Mouse (Mus musculus): Measurements from ENCODE around the gene Lgalsl. TPM values are rescaled to one million over a fixed set of nuclear protein-coding genes. Genes with fewer than 3 reads are reported as not detected.

The Lgalsl gene
- polyA plus RNA-seq, 1 experiment from 2014 or later: 31.3 TPM

DNA sequence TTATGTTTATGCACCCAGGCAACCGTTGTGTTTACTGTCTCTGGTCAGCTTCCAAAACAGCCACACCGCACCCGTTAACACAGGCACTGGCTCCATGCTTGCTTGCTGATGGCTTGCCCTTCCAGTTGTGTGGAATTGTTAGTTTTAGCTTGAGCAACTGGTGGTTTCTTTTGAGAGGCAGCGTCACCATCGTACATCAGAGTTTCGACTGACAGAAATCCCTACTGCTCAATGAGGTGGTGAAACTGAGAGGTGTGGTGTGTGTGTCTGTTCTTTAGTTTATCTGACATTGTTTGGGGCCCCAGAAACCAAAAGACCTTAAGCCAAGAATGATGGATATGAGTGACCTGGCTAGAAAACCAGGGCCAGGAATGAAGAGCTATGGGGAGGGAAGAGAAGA, 33.0 kb downstream of the Lgalsl start:
- H3K27ac ChIP-seq: no peak overlapping the region
- no peak overlapping the region for H3K4me2 ChIP-seq (ENCODE audit: low read length)
- no peak for TF ChIP-seq CTCF (IDR thresholded peaks at IDR 0.05; ENCODE audit: low read depth)
- WGBS: 91% methylated on average over 6 of the region's 6 CpGs
- no peaks in the 10 kb centered on the region for H3K4me1 ChIP-seq (replicated peaks; ENCODE audit: insufficient read depth, low read length)
- no peak overlapping the region for H3K9ac ChIP-seq (ENCODE audit: low read depth, low read length)
- H3K4me3 ChIP-seq (replicated peaks; ENCODE audit: low read depth, low read length): no peak overlapping the region
- no peaks in the 10 kb centered on the region for H3K36me3 ChIP-seq (ENCODE audit: insufficient read depth, low read length)
- no peaks in the 10 kb centered on the region for H3K9me3 ChIP-seq (replicated peaks; ENCODE audit: low read length)
- ATAC-seq (replicated peaks; ENCODE audit: low FRiP score, low read depth) (no peak), DNase-seq (ENCODE audit: low spot score) (no peak)
- H3K27me3 ChIP-seq (ENCODE audit: insufficient read depth, low read length): no peaks in the 10 kb centered on the region; the same call in 1 of the 2 replicates

DNA sequence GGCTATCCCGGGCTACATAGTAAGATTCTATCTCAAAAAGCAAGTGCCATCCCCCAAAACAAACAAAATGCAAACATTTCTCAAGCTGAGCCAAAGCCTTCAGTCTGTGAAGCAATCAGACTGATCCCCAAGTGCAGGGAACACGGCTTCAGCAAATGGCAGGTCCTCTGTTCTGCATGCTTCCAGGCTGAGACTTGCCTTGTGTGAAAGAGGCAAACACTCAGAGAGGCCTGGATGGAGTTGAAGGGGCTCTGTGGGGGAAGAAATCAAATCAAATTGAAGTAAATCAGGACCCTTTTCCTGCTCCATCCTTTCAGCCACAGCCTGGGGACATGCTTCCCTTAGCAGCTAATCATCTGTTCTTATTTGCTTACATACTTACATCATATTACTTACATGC, 35.4 kb downstream of the Lgalsl start:
- no peak for ATAC-seq (replicated peaks; ENCODE audit: low FRiP score, low read depth)

DNA sequence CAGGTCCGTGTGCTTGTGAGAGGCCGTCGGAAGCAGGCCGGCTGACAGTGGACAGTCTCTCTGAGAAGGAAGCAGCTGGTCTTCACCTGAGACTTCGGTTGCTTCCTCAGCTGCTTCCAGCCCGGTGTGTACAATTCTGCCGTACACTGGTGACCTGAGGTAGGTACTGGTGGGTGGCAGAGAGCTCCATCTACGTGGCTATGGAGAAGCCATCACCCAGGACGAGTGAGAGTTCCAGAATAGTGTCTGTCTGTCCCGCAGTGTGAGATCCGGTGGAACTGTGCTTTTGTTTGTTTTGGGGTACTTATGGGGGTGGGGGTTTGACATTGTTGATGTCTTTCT, 36.0 kb downstream of the Lgalsl start:
- Histone ChIP-seq H3K4me1 (replicated peaks; ENCODE audit: insufficient read depth, low read length) (no peaks in the 10 kb centered on the region), H3K36me3 (ENCODE audit: insufficient read depth, low read length) (no peaks in the 10 kb centered on the region), H3K4me2 (ENCODE audit: low read length) (no peak overlapping the region), H3K9ac (ENCODE audit: low read depth, low read length) (no peak overlapping the region), H3K27me3 (ENCODE audit: insufficient read depth, low read length) (no peaks in the 10 kb centered on the region), H3K4me3 (replicated peaks; ENCODE audit: low read depth, low read length) (no peak overlapping the region), H3K27ac (no peak overlapping the region), H3K9me3 (replicated peaks; ENCODE audit: low read length) (no peaks in the 10 kb centered on the region)
- ATAC-seq (replicated peaks; ENCODE audit: low FRiP score, low read depth) (peak; percentile 23; the same call in 1 of the 2 replicates), DNase-seq (ENCODE audit: low spot score) (no peak)
- WGBS: 48% methylated on average over 11 of the region's 11 CpGs
- TF ChIP-seq CTCF (IDR thresholded peaks at IDR 0.05; ENCODE audit: low read depth): no peak

More for the DNA sequence above, 35.4 kb downstream of the Lgalsl start:
- Histone ChIP-seq H3K4me2 (ENCODE audit: low read length) (no peak overlapping the region), H3K4me1 (replicated peaks; ENCODE audit: insufficient read depth, low read length) (no peaks in the 10 kb centered on the region), H3K27ac (no peak overlapping the region), H3K9ac (ENCODE audit: low read depth, low read length) (no peak overlapping the region), H3K9me3 (replicated peaks; ENCODE audit: low read length) (no peaks in the 10 kb centered on the region), H3K4me3 (replicated peaks; ENCODE audit: low read depth, low read length) (no peak overlapping the region), H3K36me3 (ENCODE audit: insufficient read depth, low read length) (no peaks in the 10 kb centered on the region), H3K27me3 (ENCODE audit: insufficient read depth, low read length) (no peaks in the 10 kb centered on the region; the same call in 1 of the 2 replicates)
- no peak for TF ChIP-seq CTCF (IDR thresholded peaks at IDR 0.05; ENCODE audit: low read depth)
- WGBS: 65% methylated on average over 2 of the region's 2 CpGs
- no peak for DNase-seq (ENCODE audit: low spot score)

DNA sequence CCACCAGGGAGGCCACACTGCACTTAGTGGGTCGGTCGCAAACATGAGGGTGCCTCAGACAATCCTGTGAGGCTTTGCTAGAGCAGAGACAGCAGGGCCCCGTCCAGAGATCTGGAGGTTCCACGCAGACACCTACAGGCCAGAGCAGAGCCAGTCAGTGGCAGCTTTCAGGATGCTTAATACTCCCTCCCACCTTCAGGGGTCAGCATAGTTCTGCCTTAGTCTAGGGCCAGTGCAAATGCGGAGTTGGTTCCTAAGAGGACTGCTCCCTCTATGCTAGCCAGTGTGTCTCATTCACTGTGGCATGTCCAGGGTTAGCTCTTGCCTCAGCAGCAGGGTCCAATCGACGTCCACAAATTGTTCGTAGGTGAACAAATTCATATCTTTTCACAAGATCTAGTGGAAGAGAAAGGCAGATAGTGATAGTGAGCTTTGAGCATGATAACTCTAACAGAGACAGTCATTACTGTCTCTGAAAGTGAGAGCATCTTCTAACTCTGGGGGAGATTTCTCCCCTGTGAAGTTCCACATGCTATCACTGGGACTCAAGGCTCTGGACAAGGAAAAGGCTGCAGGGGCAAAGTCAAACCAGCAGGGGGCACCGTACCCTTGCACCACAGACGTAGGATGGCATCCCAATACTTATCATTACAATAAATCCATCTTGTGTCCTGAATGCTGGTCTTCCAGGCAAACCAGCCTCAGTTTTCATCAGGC, 36.5 kb downstream of the Lgalsl start:
- peak; percentile 85 for TF ChIP-seq CTCF (IDR thresholded peaks at IDR 0.05; ENCODE audit: low read depth)

DNA sequence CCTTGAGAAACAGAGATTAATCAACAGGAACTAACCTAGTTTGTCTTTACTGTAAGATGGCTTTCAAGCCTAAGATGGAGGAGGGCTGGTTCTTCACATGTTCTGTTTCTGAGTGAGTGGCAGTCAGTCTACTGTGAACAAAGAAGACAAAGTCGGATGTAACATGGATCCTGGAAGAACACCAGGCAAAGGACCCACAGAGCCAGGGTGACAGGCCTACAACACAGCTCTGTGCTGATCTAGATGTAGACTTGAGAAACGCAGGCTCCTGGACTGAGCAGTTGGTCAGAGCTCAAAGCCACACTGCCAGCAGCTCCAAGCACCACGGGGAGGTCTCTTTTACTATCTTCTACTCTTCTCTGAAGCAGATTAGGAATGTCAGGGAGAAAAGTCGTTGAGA, 37.2 kb downstream of the Lgalsl start:
- no peak overlapping the region for H3K4me3 ChIP-seq (replicated peaks; ENCODE audit: low read depth, low read length)
- ATAC-seq (replicated peaks; ENCODE audit: low FRiP score, low read depth) (no peak), DNase-seq (ENCODE audit: low spot score) (no peak)
- H3K4me1 ChIP-seq (replicated peaks; ENCODE audit: insufficient read depth, low read length): no peaks in the 10 kb centered on the region
- no peaks in the 10 kb centered on the region for H3K9me3 ChIP-seq (replicated peaks; ENCODE audit: low read length)
- H3K27me3 ChIP-seq (ENCODE audit: insufficient read depth, low read length): no peaks in the 10 kb centered on the region
- no peak overlapping the region for H3K9ac ChIP-seq (ENCODE audit: low read depth, low read length)
- TF ChIP-seq CTCF (IDR thresholded peaks at IDR 0.05; ENCODE audit: low read depth): no peak
- H3K36me3 ChIP-seq (ENCODE audit: insufficient read depth, low read length): no peaks in the 10 kb centered on the region
- no peak overlapping the region for H3K27ac ChIP-seq
- H3K4me2 ChIP-seq (ENCODE audit: low read length): no peak overlapping the region
- 57% methylated on average over 4 of the region's 4 CpGs for WGBS

More for the DNA sequence above, 36.5 kb downstream of the Lgalsl start:
- WGBS: 28% methylated on average over 10 of the region's 10 CpGs
- no peak overlapping the region for H3K4me2 ChIP-seq (ENCODE audit: low read length)
- no peak overlapping the region for H3K9ac ChIP-seq (ENCODE audit: low read depth, low read length)
- no peak overlapping the region for H3K27ac ChIP-seq
- H3K36me3 ChIP-seq (ENCODE audit: insufficient read depth, low read length): no peaks in the 10 kb centered on the region
- H3K4me3 ChIP-seq (replicated peaks; ENCODE audit: low read depth, low read length): no peak overlapping the region
- no peaks in the 10 kb centered on the region for H3K9me3 ChIP-seq (replicated peaks; ENCODE audit: low read length)
- H3K27me3 ChIP-seq (ENCODE audit: insufficient read depth, low read length): no peaks in the 10 kb centered on the region
- ATAC-seq (replicated peaks; ENCODE audit: low FRiP score, low read depth): peak; percentile 86
- H3K4me1 ChIP-seq (replicated peaks; ENCODE audit: insufficient read depth, low read length): no peaks in the 10 kb centered on the region
- peak; percentile 91 for DNase-seq (ENCODE audit: low spot score)

DNA sequence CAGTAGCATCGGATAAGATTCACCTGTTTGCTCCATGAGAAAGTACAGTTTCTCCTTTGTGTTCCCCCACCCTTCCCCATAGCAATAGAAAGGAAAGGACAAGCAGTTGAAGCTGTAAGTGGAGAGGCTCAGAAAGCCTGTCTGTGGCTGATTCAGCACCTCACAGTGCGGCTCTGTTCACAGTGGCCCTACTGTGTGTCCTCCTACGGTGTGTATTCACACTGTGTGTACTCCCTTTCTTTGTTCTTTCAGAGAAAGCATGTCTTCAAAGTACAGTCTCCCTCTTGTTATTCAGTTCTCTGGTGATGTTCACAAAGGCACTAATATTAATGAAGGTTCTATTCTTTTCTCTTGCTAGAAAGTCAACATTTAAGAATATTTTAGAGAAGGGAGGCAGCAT, 38.2 kb downstream of the Lgalsl start:
- Histone ChIP-seq H3K4me1 (replicated peaks; ENCODE audit: insufficient read depth, low read length) (no peaks in the 10 kb centered on the region), H3K27ac (no peak overlapping the region), H3K4me2 (ENCODE audit: low read length) (no peak overlapping the region), H3K27me3 (ENCODE audit: insufficient read depth, low read length) (no peaks in the 10 kb centered on the region), H3K36me3 (ENCODE audit: insufficient read depth, low read length) (no peaks in the 10 kb centered on the region), H3K9ac (ENCODE audit: low read depth, low read length) (no peak overlapping the region), H3K4me3 (replicated peaks; ENCODE audit: low read depth, low read length) (no peak overlapping the region), H3K9me3 (replicated peaks; ENCODE audit: low read length) (no peaks in the 10 kb centered on the region)
- TF ChIP-seq CTCF (IDR thresholded peaks at IDR 0.05; ENCODE audit: low read depth): no peak
- DNase-seq (ENCODE audit: low spot score) (no peak), ATAC-seq (replicated peaks; ENCODE audit: low FRiP score, low read depth) (no peak)
- 84% methylated on average over 3 of the region's 3 CpGs for WGBS

DNA sequence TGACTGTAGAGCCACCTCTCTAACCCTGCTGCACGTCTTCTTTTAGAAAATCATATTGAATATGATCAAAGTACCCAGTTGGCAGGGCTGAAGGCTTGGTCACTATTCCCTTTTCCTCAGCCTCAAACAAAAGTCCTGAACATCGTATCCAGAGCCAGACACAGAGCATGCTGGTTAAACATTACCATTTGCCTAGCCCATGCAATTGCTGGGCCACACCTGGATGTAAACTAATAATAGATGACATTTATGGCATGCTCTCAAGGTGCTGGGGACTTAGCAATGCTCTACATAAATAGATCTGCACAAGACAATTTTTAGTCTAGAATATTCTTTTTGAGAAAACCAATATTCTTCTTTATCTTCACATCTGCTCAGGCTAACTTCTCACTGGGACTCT, 39.5 kb downstream of the Lgalsl start:
- no peak for TF ChIP-seq CTCF (IDR thresholded peaks at IDR 0.05; ENCODE audit: low read depth)
- ATAC-seq (replicated peaks; ENCODE audit: low FRiP score, low read depth): no peak
- H3K9me3 ChIP-seq (replicated peaks; ENCODE audit: low read length): no peaks in the 10 kb centered on the region
- H3K4me1 ChIP-seq (replicated peaks; ENCODE audit: insufficient read depth, low read length): no peaks in the 10 kb centered on the region
- no peak overlapping the region for H3K4me2 ChIP-seq (ENCODE audit: low read length)
- DNase-seq (ENCODE audit: low spot score): no peak
- 71% methylated on average over 2 of the region's 2 CpGs for WGBS
- no peaks in the 10 kb centered on the region for H3K27me3 ChIP-seq (ENCODE audit: insufficient read depth, low read length)
- H3K4me3 ChIP-seq (replicated peaks; ENCODE audit: low read depth, low read length): no peak overlapping the region
- H3K27ac ChIP-seq: no peak overlapping the region
- no peak overlapping the region for H3K9ac ChIP-seq (ENCODE audit: low read depth, low read length)
- no peaks in the 10 kb centered on the region for H3K36me3 ChIP-seq (ENCODE audit: insufficient read depth, low read length)

Data from kidney, postnatal 0 days (tissue).